Mouse (Mus musculus) gastrocnemius, postnatal 4 days (tissue): ENCODE measurements around the gene Gm28047. TPM values are rescaled to one million over a fixed set of nuclear protein-coding genes. Genes with fewer than 3 reads are reported as not detected.

Experiments used
- DNase-seq, 2 experiments: peaks; one replicate each; pipeline ENCODE4 v3.0.0; 2021 to 2022; ENCODE audit warnings: low spot score in 2 of 2, mixed read lengths in 2 of 2
- total RNA-seq, 2 experiments: library from RNA; stranded (reverse); gene quantifications; 2 replicates each; pipeline ENCODE4 v1.2.3; 2021

Gene Gm28047
- total RNA-seq, 2 experiments from 2014 or later, result 0.70 TPM; not detected in 1

GRCm38 (mm10) chr15:102555581-102555980 is 69.3 kb downstream of the Gm28047 start:
- DNase-seq, result no peak

- no peak for DNase-seq
Measured at GRCm38 (mm10) chr15:102552599-102552998, 72.3 kb downstream of the Gm28047 start.

GRCm38 (mm10) chr15:102547478-102547877 is 77.4 kb downstream of the Gm28047 start:
- DNase-seq, result no peak

DNA sequence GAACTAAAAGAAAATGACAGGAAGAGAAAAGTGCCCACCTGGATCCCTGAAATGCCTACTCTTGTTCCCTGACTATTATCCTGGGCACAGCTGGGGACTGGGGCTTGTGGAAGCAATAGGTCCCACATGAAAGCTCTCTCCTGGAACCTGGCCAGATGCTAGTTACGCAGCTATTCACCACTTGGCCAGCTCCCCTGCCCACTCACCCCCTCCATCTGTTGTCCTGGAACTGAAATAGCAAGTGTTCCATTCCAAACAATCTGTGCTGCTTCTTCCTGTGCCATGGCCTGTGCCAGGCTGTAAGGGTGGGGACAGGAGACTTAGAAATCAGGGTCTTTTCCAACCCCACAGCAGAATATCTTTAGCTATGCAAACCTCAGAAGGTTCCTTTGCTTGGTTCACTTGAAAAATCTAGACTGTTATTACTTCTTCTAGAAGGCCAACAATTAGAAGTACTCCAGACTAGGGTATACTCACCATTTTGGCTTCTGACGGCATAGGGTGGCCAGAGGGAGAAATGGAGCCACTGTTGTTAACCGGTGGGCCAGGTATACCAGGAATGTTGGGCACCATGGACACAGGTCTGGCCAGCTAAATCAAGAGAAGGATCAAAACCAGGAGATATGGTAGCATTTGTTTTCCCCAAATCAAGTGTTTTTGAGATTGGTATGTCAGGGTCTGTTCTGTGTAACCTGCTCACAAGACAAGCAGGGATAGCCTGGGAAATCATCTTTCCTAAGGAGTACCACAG is 78.0 kb downstream of the Gm28047 start:
- peak in 1 of 2 experiments; percentile 51 for DNase-seq

- no peak for DNase-seq
Measured at GRCm38 (mm10) chr15:102546246-102546645, 78.6 kb downstream of the Gm28047 start.

DNA sequence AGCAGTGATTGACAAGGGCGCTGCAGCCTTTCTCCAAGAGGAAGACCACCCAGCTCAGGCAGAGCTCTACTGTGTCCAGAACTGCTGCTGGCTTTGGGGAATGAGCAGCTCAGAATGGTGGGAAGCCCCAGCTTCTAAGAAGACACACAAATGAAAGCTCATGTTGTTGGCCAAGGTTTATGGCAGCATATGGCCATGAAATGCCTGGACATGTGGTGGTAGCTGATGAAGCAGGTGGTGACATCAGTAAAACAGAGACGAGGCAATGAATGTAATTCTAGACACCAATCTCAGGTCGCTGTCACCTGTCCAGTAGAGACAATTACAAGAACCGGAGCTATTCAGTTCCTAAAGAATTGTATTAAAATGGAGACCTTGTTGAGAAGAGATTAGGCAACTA is 80.1 kb downstream of the Gm28047 start:
- no peak for DNase-seq

- DNase-seq, result no peak
Measured at GRCm38 (mm10) chr15:102533926-102534325, 90.9 kb downstream of the Gm28047 start.

GRCm38 (mm10) chr15:102532106-102532900 is 92.6 kb downstream of the Gm28047 start:
- DNase-seq, result no peak

DNA sequence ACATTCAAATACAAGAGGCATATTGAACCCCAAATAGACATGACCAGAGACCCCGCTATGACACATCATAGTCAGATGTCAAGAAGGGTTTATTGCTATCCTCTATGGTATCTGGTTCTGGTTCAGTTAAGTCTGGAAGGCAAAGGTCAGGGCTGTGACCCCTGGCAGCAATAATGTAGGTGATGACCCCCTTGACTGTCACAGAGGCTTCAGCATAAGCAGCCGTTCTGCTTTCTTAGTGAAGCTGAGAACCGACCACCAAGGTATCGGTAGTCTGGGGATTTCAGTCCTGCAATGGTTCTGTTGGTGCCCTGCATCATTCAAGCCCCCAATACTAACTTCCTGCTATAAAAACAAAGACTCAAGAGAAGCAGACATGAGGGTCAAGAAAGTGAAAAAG is 93.3 kb downstream of the Gm28047 start:
- no peak for DNase-seq

DNA sequence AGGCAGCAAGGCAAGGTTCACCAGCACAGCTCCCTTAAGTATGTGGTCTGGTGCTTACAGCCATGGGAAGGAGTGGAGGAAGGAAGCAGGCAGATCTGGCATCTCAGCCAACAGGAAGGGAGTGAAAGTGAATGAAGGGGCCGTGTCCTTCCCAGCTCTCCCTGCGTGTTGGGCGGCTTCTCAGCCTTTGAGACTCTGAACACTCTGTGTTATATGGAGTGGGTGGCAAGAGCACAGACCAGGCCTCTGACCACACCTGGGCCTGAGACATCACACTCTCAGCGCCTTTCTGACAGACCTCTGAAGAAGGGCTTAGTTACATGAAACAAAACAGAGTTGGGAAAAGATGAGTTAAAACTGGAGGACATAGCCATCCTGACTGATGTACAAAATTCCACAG is 94.3 kb downstream of the Gm28047 start:
- DNase-seq, result no peak

DNA sequence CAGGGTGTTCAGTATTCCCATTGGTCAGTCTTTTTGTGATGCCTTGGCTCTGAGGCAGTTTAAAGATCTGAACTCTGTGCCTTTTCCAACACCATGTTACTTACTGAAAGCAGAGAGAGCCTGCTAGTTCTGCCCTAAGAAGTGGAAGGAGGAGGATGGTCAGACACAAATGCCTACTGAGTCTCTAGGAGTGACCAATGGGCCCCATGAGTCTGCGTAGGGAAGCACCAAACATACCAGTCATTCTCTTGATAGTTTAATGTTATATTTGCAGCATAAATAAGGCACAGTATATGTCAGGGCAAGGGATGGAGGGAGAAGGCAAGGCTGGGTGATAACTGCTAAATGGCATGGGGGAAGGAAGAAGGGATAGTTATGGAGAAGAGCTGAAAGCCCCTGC is 96.5 kb downstream of the Gm28047 start:
- no peak for DNase-seq

- DNase-seq, result no peak
Measured at GRCm38 (mm10) chr15:102527936-102528335, 96.9 kb downstream of the Gm28047 start.

DNA sequence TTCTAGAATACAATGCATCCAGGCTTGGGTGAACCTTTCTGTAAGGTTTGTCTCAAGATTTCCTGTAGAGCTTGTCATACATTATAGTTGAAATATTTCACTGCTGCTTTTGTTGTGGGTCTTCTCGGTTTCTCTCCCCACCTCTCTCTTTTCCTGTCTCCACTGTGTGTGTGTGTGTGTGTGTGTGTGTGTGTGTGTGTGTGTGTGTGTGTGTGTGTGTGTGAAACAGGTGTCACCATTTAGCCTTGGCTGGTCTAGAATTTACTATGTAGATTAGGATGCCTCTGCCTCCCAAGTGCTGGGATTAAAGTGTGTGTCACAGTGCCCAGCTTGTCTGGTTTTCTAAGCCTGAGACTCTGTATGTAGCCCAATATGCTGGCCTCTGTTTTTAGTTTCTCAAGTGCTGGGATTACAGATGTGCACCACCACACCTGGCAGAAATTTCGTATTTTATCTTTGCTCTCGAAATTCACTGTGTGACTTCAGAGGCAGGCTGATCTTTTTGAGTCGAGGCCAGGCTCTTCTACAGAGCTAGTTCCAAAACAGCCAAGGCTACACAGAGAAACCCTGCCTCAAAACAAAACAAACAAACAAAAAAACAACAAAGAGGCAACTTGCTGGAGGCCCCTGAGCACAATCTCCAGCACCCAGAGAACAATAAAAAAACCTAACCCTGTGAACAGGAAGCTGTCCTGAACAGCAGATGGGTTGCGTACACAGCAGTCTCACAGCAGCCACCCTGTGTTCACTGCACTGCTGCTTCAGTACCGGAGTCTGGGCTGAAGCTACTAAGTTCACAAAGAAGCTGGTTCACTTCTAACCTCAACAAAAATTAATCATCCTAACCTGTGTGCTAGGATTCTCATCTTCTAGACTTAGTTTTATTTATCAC is 98.5 kb downstream of the Gm28047 start:
- no peak for DNase-seq

DNA sequence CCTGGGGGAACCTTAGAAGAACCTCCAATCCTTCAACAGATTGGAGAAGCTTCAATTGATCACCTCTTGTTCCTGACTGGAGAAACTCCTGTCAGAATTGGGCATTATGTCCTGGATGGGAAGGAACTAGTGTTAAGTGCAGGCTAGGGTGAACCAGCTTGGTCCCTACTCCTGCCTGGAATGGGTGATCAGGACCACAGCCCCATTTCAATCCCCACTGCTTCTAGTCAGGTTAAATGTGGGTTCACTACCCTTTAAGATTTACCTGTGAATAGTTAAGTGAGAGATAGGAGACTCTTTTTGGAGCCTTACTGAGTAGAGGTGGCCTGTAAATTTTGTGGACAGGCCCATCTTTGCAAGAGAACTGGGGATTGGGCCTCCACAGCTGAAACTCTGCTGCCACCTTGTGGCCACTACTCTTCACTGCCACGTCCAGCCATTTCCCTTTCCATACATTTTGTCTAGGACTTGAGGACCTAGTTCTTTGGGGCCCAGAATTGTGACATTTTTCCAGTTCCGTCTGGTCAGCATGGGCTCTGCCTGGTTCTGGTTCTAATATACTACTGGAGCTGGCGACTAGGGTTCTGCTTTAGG is 99.9 kb downstream of the Gm28047 start, which contains the start of gene Npff:
TSS of gene Npff (minus strand) at position 51 of the 594 bp plus-strand sequence.
- DNase-seq, result peak in 1 of 2 experiments; percentile 71

- no peak for DNase-seq
Measured at GRCm38 (mm10) chr15:102521480-102521879, 103.4 kb downstream of the Gm28047 start.

- DNase-seq, result no peak
Measured at GRCm38 (mm10) chr15:102520416-102520815, 104.5 kb downstream of the Gm28047 start.

DNA sequence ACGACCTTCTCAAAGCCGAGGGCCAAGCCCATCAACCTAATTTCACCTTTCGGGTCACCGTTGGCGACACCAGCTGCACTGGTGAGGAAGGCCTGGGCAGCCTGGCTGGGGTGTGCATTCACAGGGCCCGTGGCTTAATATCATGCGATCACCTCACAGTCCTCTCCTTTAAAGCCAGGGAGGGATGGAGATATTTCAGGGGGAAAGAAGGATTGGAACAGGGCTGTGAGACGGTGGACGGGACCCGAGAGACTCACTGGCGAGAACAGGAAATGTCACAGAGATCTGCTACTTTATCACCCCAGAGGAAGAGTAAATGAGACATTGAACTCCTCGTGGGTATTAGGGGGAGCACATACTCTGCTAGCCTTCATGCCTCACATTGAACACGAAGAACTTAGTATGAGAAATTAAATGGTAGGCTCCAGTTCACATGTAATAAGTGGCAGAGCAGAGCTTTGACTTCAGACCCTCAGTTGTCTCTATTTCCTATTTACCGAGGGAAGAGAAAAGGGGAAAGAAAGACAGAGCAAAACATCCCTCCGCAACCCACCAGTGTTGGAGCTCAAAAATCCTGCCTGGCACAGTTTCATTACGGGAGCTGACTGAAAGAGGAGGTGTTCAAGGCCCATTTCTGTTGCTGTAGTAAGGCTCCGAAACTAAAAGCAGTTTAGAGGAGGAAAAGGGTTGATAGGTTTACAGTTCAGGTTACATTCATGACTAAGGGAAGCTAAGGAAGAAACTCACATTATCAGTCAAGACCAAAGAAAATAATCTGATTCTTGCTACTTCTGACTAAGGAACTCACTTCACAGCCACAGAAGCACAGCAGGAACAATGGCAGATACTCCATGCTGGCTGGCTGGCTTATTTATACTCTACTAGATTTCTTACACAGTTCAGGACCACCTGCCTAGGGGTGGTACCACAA is 105.4 kb downstream of the Gm28047 start:
- no peak for DNase-seq

DNA sequence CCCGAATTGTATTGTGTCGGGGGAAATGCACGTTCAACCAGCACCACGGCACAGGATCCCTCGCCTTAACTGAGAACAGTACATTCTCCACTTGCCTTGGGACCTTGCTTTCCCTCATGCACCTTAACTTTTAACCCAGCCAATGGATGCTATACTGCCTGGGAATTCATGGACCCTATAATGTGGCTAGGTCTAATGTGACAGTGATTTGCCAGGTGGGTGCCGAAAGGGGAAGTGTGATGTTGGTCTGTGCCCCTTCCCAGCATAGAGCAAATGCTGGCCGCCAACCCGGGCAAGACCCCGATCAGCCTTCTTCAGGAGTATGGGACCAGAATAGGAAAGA is 106.0 kb downstream of the Gm28047 start:
- no peak for DNase-seq

DNA sequence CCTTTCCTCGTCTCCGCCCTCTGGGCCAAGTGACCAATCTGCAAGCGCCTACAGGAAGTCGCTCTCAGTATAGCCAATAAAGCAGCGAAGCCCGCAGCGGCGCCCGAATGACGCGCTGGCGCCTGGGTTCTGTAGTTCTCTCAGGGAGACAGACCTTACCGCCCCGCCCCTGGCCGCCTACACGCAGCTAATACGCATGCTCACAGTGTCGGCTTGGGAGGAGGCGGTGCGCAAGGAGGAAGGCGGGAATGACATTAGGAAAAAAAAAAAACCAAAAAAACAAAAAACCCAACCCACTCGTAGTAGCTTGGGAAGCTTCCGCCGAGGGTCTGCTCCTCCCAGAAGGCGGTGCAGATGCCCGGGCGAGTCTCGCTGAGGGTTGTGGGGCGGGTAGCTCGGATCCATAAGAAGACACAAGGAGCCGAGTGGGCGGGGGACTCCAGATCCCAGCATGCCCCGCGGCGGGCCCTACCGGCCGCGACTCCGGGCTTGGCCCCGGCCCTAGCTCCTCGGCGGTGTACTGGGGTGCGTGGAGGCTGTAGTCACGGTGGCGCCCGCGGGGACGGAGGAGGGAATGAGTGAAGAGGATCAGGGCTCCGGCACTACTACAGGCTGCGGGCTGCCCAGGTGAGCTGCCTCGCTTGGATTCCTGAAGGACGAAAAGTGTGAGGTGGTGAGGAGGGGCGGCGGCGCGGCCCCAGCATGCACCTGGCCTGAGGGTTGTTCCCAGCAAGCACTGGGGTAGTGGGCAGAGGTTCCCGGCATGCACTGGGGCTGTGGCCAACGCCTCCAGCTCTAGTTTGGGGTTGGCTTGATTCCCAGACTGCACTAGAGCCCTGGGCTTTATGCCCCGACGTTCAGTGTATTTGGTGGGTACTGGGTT is 106.7 kb downstream of the Gm28047 start, which contains the start of gene Tarbp2:
TSS of gene Tarbp2 (plus strand) at position 217 of the 883 bp plus-strand sequence.
- peak; percentile 97 to 99 for DNase-seq
